Mouse (Mus musculus): ENCODE results near the gene Errfi1. TPM values are rescaled to one million over a fixed set of nuclear protein-coding genes. Genes with fewer than 3 reads are reported as not detected.
A peak's percentile ranks its signal among the peaks of the same experiment; 100 is the strongest.

Errfi1 gene
- polyA plus RNA-seq, 1 experiment from 2014 or later, result 10.7 TPM

- Histone ChIP-seq H3K36me3 (no peaks in the 10 kb centered on the region), H3K4me2 (no peak overlapping the region), H3K4me1 (replicated peaks) (peaks cover 10% of the 10 kb centered on the region), H3K4me3 (no peak overlapping the region), H3K9ac (no peak overlapping the region), H3K27me3 (no peaks in the 10 kb centered on the region), H3K27ac (no peak overlapping the region), H3K9me3 (replicated peaks) (no peaks in the 10 kb centered on the region)
- WGBS, result 50% methylated on average over 10 of the region's 10 CpGs
- ATAC-seq (replicated peaks; ENCODE audit: insufficient number of reproducible peaks, insufficient read depth, low FRiP score, low read depth), result no peak
Measured at GRCm38 (mm10) chr4:150849964-150850363, 3.8 kb upstream of the Errfi1 start.

GRCm38 (mm10) chr4:150850893-150851292 lies 2.8 kb upstream of the Errfi1 start:
- ATAC-seq (replicated peaks; ENCODE audit: insufficient number of reproducible peaks, insufficient read depth, low FRiP score, low read depth), result no peak
- no peak overlapping the region for H3K4me2 ChIP-seq
- no peak overlapping the region for H3K27ac ChIP-seq
- no peaks in the 10 kb centered on the region for H3K27me3 ChIP-seq
- 79% methylated on average over 4 of the region's 4 CpGs for WGBS
- no peak overlapping the region for H3K9ac ChIP-seq
- no peaks in the 10 kb centered on the region for H3K9me3 ChIP-seq (replicated peaks)
- no peaks in the 10 kb centered on the region for H3K36me3 ChIP-seq
- no peak overlapping the region for H3K4me3 ChIP-seq
- peaks cover 10% of the 10 kb centered on the region for H3K4me1 ChIP-seq (replicated peaks)

- no peak overlapping the region for H3K4me3 ChIP-seq
- no peak overlapping the region for H3K9ac ChIP-seq
- peaks cover 10% of the 10 kb centered on the region for H3K4me1 ChIP-seq (replicated peaks)
- H3K4me2 ChIP-seq, result no peak overlapping the region
- WGBS, result 77% methylated on average over 8 of the region's 8 CpGs
- H3K27ac ChIP-seq, result no peak overlapping the region
- H3K9me3 ChIP-seq (replicated peaks), result no peaks in the 10 kb centered on the region
- no peaks in the 10 kb centered on the region for H3K36me3 ChIP-seq
- ATAC-seq (replicated peaks; ENCODE audit: insufficient number of reproducible peaks, insufficient read depth, low FRiP score, low read depth), result no peak
- H3K27me3 ChIP-seq, result no peaks in the 10 kb centered on the region
Measured at GRCm38 (mm10) chr4:150852045-150852444, 1.7 kb upstream of the Errfi1 start.

GRCm38 (mm10) chr4:150852479-150852878 lies 1.2 kb upstream of the Errfi1 start:
- Histone ChIP-seq H3K9me3 (replicated peaks) (no peaks in the 10 kb centered on the region), H3K4me1 (replicated peaks) (peaks cover 10% of the 10 kb centered on the region), H3K27me3 (no peaks in the 10 kb centered on the region), H3K27ac (no peak overlapping the region), H3K4me2 (no peak overlapping the region), H3K36me3 (no peaks in the 10 kb centered on the region), H3K4me3 (no peak overlapping the region), H3K9ac (no peak overlapping the region)
- WGBS, result 60% methylated on average over 4 of the region's 4 CpGs
- no peak for ATAC-seq (replicated peaks; ENCODE audit: insufficient number of reproducible peaks, insufficient read depth, low FRiP score, low read depth)

- H3K27me3 ChIP-seq, result no peaks in the 10 kb centered on the region
- no peaks in the 10 kb centered on the region for H3K36me3 ChIP-seq
- H3K27ac ChIP-seq, result peak overlapping the region; percentile 95
- ATAC-seq (replicated peaks; ENCODE audit: insufficient number of reproducible peaks, insufficient read depth, low FRiP score, low read depth), result peak; percentile 93
- no peaks in the 10 kb centered on the region for H3K9me3 ChIP-seq (replicated peaks)
- peak overlapping the region; percentile 87 for H3K9ac ChIP-seq
- H3K4me2 ChIP-seq, result peak overlapping the region; percentile 78
- peaks cover 10% of the 10 kb centered on the region for H3K4me1 ChIP-seq (replicated peaks)
- WGBS, result under 1% methylated on average over 57 of the region's 59 CpGs
- H3K4me3 ChIP-seq, result peak overlapping the region; percentile 72
Measured at GRCm38 (mm10) chr4:150854839-150855246, 1.1 kb downstream of the Errfi1 start.

DNA sequence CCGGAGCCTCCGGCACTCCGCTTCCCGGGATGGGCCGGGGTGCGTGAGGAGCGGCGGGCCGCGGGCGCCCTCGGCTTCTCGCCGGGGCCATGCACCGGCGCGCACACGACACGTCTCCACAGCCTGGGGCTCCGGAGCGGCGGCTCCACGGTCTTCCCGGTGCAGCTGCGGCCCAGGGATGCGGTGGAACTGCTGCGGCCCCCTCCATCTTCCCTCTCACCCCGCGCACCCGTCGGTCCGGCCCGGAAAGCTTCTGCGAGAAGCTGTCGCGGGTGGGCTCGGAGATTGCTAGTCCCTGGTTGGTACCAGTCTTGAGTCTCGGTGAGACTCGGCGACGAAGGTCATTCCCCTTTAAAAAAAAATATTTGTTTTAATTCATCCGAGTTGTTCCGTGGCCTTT lies 1.6 kb downstream of the Errfi1 start:
- H3K27me3 ChIP-seq, result no peaks in the 10 kb centered on the region
- H3K4me1 ChIP-seq (replicated peaks), result peaks cover 10% of the 10 kb centered on the region
- peak overlapping the region; percentile 87 for H3K9ac ChIP-seq
- no peaks in the 10 kb centered on the region for H3K9me3 ChIP-seq (replicated peaks)
- peak overlapping the region; percentile 95 for H3K27ac ChIP-seq
- peak overlapping the region; percentile 78 for H3K4me2 ChIP-seq
- H3K4me3 ChIP-seq, result peak overlapping the region; percentile 72
- under 1% methylated on average over 43 of the region's 43 CpGs for WGBS
- ATAC-seq (replicated peaks; ENCODE audit: insufficient number of reproducible peaks, insufficient read depth, low FRiP score, low read depth), result no peak; the same call in 1 of the 2 replicates
- H3K36me3 ChIP-seq, result no peaks in the 10 kb centered on the region

GRCm38 (mm10) chr4:150860526-150860925 lies 6.8 kb downstream of the Errfi1 start:
- Histone ChIP-seq H3K27ac (no peak overlapping the region), H3K4me2 (no peak overlapping the region), H3K36me3 (no peaks in the 10 kb centered on the region), H3K9ac (no peak overlapping the region), H3K9me3 (replicated peaks) (no peaks in the 10 kb centered on the region), H3K4me3 (no peak overlapping the region), H3K4me1 (replicated peaks) (peaks cover 6% of the 10 kb centered on the region), H3K27me3 (no peaks in the 10 kb centered on the region)
- ATAC-seq (replicated peaks; ENCODE audit: insufficient number of reproducible peaks, insufficient read depth, low FRiP score, low read depth), result no peak
- 54% methylated on average over 4 of the region's 4 CpGs for WGBS

- no peak for ATAC-seq (replicated peaks; ENCODE audit: insufficient number of reproducible peaks, insufficient read depth, low FRiP score, low read depth)
- Histone ChIP-seq H3K27me3 (no peaks in the 10 kb centered on the region), H3K4me3 (no peak overlapping the region), H3K4me2 (no peak overlapping the region), H3K9me3 (replicated peaks) (no peaks in the 10 kb centered on the region), H3K36me3 (peaks cover 6% of the 10 kb centered on the region; the same call in 1 of the 2 replicates), H3K9ac (no peak overlapping the region), H3K27ac (no peak overlapping the region), H3K4me1 (replicated peaks) (peaks cover 6% of the 10 kb centered on the region)
- whole genome bisulfite sequencing, result 89% methylated on average over 2 of the region's 2 CpGs
Measured at GRCm38 (mm10) chr4:150861161-150861560, 7.4 kb downstream of the Errfi1 start.

- Histone ChIP-seq H3K4me3 (no peak overlapping the region), H3K9ac (no peak overlapping the region), H3K9me3 (replicated peaks) (no peaks in the 10 kb centered on the region), H3K27ac (no peak overlapping the region), H3K4me1 (replicated peaks) (0 out of 2 replicates have a peak, but pooled peaks cover 2% of the 10 kb centered on the region), H3K4me2 (no peak overlapping the region), H3K27me3 (no peaks in the 10 kb centered on the region), H3K36me3 (peaks cover 22% of the 10 kb centered on the region)
- WGBS, result 56% methylated on average over 8 of the region's 8 CpGs
- no peak for ATAC-seq (replicated peaks; ENCODE audit: insufficient number of reproducible peaks, insufficient read depth, low FRiP score, low read depth)
Measured at GRCm38 (mm10) chr4:150862626-150863375, 9.1 kb downstream of the Errfi1 start.

DNA sequence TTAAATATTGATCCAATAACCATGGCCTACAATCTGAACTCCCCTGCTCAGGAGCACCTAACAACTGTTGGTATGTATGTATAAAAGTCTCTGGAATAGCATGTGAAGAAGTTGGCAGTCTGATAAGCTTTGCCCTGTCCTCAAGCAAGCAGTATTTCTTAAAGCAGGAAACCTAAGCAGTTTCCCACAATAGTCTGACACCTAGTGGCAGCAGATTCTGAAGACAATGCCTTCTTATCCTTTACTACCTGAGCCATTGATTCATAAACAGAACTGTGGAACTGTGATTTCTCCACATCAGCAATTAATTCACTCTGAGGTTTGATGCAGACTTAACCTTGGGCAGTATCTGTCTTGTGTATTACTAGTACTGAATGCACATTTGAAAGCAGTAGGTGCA lies 11.7 kb downstream of the Errfi1 start:
- ATAC-seq (replicated peaks; ENCODE audit: insufficient number of reproducible peaks, insufficient read depth, low FRiP score, low read depth), result no peak
- Histone ChIP-seq H3K4me3 (no peak overlapping the region), H3K9ac (no peak overlapping the region), H3K27ac (no peak overlapping the region), H3K4me1 (replicated peaks) (peaks cover 14% of the 10 kb centered on the region), H3K9me3 (replicated peaks) (no peaks in the 10 kb centered on the region), H3K36me3 (peaks cover 25% of the 10 kb centered on the region), H3K4me2 (no peak overlapping the region), H3K27me3 (no peaks in the 10 kb centered on the region)

DNA sequence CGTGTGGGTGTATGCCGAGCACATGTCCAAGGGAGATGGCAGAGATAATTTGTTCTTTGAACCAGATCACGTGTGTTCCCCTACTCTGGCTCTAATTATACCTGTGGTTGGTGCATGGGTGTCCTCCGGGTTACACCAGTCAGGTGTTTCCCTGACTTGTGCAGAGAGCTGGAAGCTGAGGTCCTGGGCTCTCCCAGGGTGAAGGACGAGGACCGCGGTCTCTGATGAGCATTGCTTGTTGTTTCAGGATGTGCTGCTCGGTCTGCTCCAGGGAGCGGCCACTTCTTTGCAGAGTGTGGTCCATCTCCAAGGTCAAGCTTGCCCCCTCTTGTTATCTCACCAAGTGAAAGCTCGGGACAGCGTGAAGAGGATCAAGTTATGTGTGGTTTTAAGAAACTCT lies 12.3 kb downstream of the Errfi1 start:
- H3K4me2 ChIP-seq, result no peak overlapping the region
- H3K4me3 ChIP-seq, result no peak overlapping the region
- 85% methylated on average over 11 of the region's 11 CpGs for WGBS
- no peaks in the 10 kb centered on the region for H3K27me3 ChIP-seq
- no peak overlapping the region for H3K27ac ChIP-seq
- no peak for ATAC-seq (replicated peaks; ENCODE audit: insufficient number of reproducible peaks, insufficient read depth, low FRiP score, low read depth)
- peaks cover 25% of the 10 kb centered on the region for H3K36me3 ChIP-seq
- H3K9me3 ChIP-seq (replicated peaks), result no peaks in the 10 kb centered on the region
- no peak overlapping the region for H3K9ac ChIP-seq
- peaks cover 17% of the 10 kb centered on the region for H3K4me1 ChIP-seq (replicated peaks)

GRCm38 (mm10) chr4:150866494-150866893 lies 12.8 kb downstream of the Errfi1 start:
- WGBS, result 87% methylated on average over 12 of the region's 12 CpGs
- Histone ChIP-seq H3K4me3 (no peak overlapping the region), H3K4me2 (no peak overlapping the region), H3K4me1 (replicated peaks) (peaks cover 19% of the 10 kb centered on the region), H3K9me3 (replicated peaks) (no peaks in the 10 kb centered on the region), H3K36me3 (peaks cover 25% of the 10 kb centered on the region), H3K9ac (no peak overlapping the region), H3K27me3 (no peaks in the 10 kb centered on the region), H3K27ac (no peak overlapping the region)
- no peak for ATAC-seq (replicated peaks; ENCODE audit: insufficient number of reproducible peaks, insufficient read depth, low FRiP score, low read depth)
